Mouse (Mus musculus) stomach, postnatal 0 days (tissue): ENCODE results near the gene Vps35l. TPM values are rescaled to one million over a fixed set of nuclear protein-coding genes. Genes with fewer than 3 reads are reported as not detected.

Experiments
- ATAC-seq: fragments of 200-750 bp; cut with Nextera tagmentation; 2 replicates; pipeline ENCODE4 v1.8.0; 2017; ENCODE audit not compliant: low FRiP score, low TSS enrichment
- DNase-seq: peaks from one replicate; pipeline ENCODE4 v3.0.0-alpha.2; 2016; ENCODE audit warnings: low spot score
- H3K27ac ChIP-seq: fragments of 300-500 bp; sonication (generic); replicated peaks from 2 replicates; pipeline ENCODE4 v1.5.1; 2014; ENCODE audit warnings: mild to moderate bottlenecking, control low read depth
- H3K27me3 ChIP-seq: fragments of 300-500 bp; sonication (generic); 2 replicates; pipeline ENCODE4 v1.6.1; 2014; ENCODE audit warnings: low read length; ENCODE audit not compliant: control insufficient read depth, insufficient read depth
- H3K36me3 ChIP-seq: fragments of 300-500 bp; sonication (generic); 2 replicates; pipeline ENCODE4 v1.6.1; 2014; ENCODE audit warnings: low read length, mixed read lengths; ENCODE audit not compliant: control insufficient read depth, insufficient read depth
- H3K4me1 ChIP-seq: fragments of 300-500 bp; sonication (generic); replicated peaks from 2 replicates; pipeline ENCODE4 v1.6.1; 2014; ENCODE audit warnings: antibody characterized with exemption; ENCODE audit not compliant: control insufficient read depth, insufficient read depth
- H3K4me2 ChIP-seq: fragments of 300-500 bp; sonication (generic); replicated peaks from 2 replicates; pipeline ENCODE4 v1.6.1; 2014; ENCODE audit warnings: low read depth, mild to moderate bottlenecking, control low read depth, moderate library complexity
- H3K4me3 ChIP-seq: fragments of 300-500 bp; sonication (generic); 2 replicates; pipeline ENCODE4 v1.5.1; 2014; ENCODE audit warnings: low read depth, low read length, control low read depth
- H3K9ac ChIP-seq: fragments of 300-500 bp; sonication (generic); 2 replicates; pipeline ENCODE4 v1.6.1; 2014; ENCODE audit warnings: mild to moderate bottlenecking, low read length, control low read depth, mixed read lengths
- H3K9me3 ChIP-seq: fragments of 300-500 bp; sonication (generic); 2 replicates; pipeline ENCODE4 v1.6.1; 2016; ENCODE audit warnings: low read length; ENCODE audit not compliant: control insufficient read depth
- CTCF ChIP-seq: IDR thresholded peaks from 2 replicates; pipeline ENCODE4 v1.5.1; 2016; ENCODE audit warnings: antibody characterized with exemption, low read depth, mild to moderate bottlenecking, moderate library complexity
- EP300 ChIP-seq: optimal IDR thresholded peaks from 2 replicates; pipeline ENCODE3; 2016; ENCODE audit warnings: antibody characterized with exemption
- WGBS: fragments of 180-500 bp; shearing (Covaris S2); extraction: QIAGEN DNeasy Blood & Tissue Kit; methylation state at CpG from one replicate; pipeline ENCODE4 v1.1.7; 2014; 5-methylcytosine and 5-hydroxymethylcytosine counted together
- polyA plus RNA-seq: library from polyadenylated mRNA; unstranded; fragments of >200 nt; fragmentation: Nextera tagmentation; extraction: Ambion mirVana; gene quantifications from 2 replicates; pipeline ENCODE4 v1.2.1, GENCODE M21; 2015

Gene Vps35l
- polyA plus RNA-seq, 1 experiment from 2014 or later, result 32.7 TPM

GRCm38 (mm10) chr7:118855877-118856304 lies 115.9 kb downstream of the Vps35l start, which contains the start of gene Knop1:
Gene Knop1 (minus strand): TSS chr7:118856254.
- ATAC-seq, result peak; percentile 89
- Histone ChIP-seq H3K4me2 (peak within 1 kb of the TSS; percentile 81), H3K36me3 (0 out of 2 replicates have a peak, but pooled peaks cover 2% of the 10 kb centered on the region), H3K4me3 (peak within 1 kb of the TSS; percentile 80), H3K9me3 (no peaks in the 10 kb centered on the region), H3K4me1 (no peaks in the 10 kb centered on the region; the same call in 1 of the 2 replicates), H3K27me3 (no peaks in the 10 kb centered on the region), H3K27ac (peak within 1 kb of the TSS; percentile 81), H3K9ac (peak within 1 kb of the TSS; percentile 76)
- TF ChIP-seq CTCF (no peak), EP300 (no peak)
- under 1% methylated on average over 43 of the region's 46 CpGs for WGBS
- DNase-seq, result no peak

GRCm38 (mm10) chr7:118858640-118859039 lies 118.6 kb downstream of the Vps35l start:
- Histone ChIP-seq H3K9me3 (no peaks in the 10 kb centered on the region), H3K4me2 (no peak overlapping the region), H3K4me1 (no peaks in the 10 kb centered on the region; the same call in 1 of the 2 replicates), H3K4me3 (no peak overlapping the region), H3K27me3 (no peaks in the 10 kb centered on the region), H3K9ac (no peak overlapping the region), H3K27ac (no peak overlapping the region), H3K36me3 (no peaks in the 10 kb centered on the region)
- TF ChIP-seq EP300, result no peak
- no peak for TF ChIP-seq CTCF
- DNase-seq (no peak), ATAC-seq (no peak)
- WGBS, result 74% methylated on average over 1 of the region's 1 CpGs

- WGBS, result 67% methylated on average over 2 of the region's 2 CpGs
- H3K36me3 ChIP-seq, result no peaks in the 10 kb centered on the region
- ATAC-seq (no peak), DNase-seq (no peak)
- no peaks in the 10 kb centered on the region for H3K27me3 ChIP-seq
- no peak overlapping the region for H3K9ac ChIP-seq
- no peak overlapping the region for H3K27ac ChIP-seq
- H3K9me3 ChIP-seq, result no peaks in the 10 kb centered on the region
- H3K4me2 ChIP-seq, result no peak overlapping the region
- no peaks in the 10 kb centered on the region for H3K4me1 ChIP-seq
- H3K4me3 ChIP-seq, result no peak overlapping the region
- TF ChIP-seq CTCF, result no peak
- TF ChIP-seq EP300, result no peak
Measured at GRCm38 (mm10) chr7:118865362-118865761, 125.3 kb downstream of the Vps35l start.

- TF ChIP-seq CTCF (peak; percentile 42), EP300 (no peak)
- H3K27me3 ChIP-seq, result no peaks in the 10 kb centered on the region
- H3K9me3 ChIP-seq, result no peaks in the 10 kb centered on the region
- no peak overlapping the region for H3K4me2 ChIP-seq
- 93% methylated on average over 3 of the region's 3 CpGs for WGBS
- no peaks in the 10 kb centered on the region for H3K4me1 ChIP-seq
- no peaks in the 10 kb centered on the region for H3K36me3 ChIP-seq
- ATAC-seq (no peak), DNase-seq (no peak)
- H3K27ac ChIP-seq, result no peak overlapping the region
- H3K4me3 ChIP-seq, result no peak overlapping the region
- no peak overlapping the region for H3K9ac ChIP-seq
Measured at GRCm38 (mm10) chr7:118879466-118880029, 139.5 kb downstream of the Vps35l start.

- 61% methylated on average over 4 of the region's 4 CpGs for WGBS
- no peaks in the 10 kb centered on the region for H3K36me3 ChIP-seq
- H3K27me3 ChIP-seq, result no peaks in the 10 kb centered on the region
- no peak overlapping the region for H3K27ac ChIP-seq
- TF ChIP-seq EP300 (no peak), CTCF (no peak)
- ATAC-seq (no peak), DNase-seq (no peak)
- H3K9me3 ChIP-seq, result no peaks in the 10 kb centered on the region
- no peak overlapping the region for H3K9ac ChIP-seq
- H3K4me1 ChIP-seq, result peaks cover under 1% of the 10 kb centered on the region; the same call in 1 of the 2 replicates
- H3K4me3 ChIP-seq, result no peak overlapping the region
- H3K4me2 ChIP-seq, result no peak overlapping the region
Measured at GRCm38 (mm10) chr7:118883957-118884356, 143.9 kb downstream of the Vps35l start.

GRCm38 (mm10) chr7:118884969-118885368 lies 144.9 kb downstream of the Vps35l start:
- H3K4me3 ChIP-seq, result no peak overlapping the region
- DNase-seq, result no peak
- WGBS, result 74% methylated on average over 4 of the region's 4 CpGs
- H3K27ac ChIP-seq, result no peak overlapping the region
- H3K27me3 ChIP-seq, result no peaks in the 10 kb centered on the region
- no peaks in the 10 kb centered on the region for H3K36me3 ChIP-seq
- ATAC-seq, result no peak
- H3K4me1 ChIP-seq, result peaks cover 3% of the 10 kb centered on the region; the same call in 1 of the 2 replicates
- TF ChIP-seq EP300, result no peak
- no peak for TF ChIP-seq CTCF
- no peaks in the 10 kb centered on the region for H3K9me3 ChIP-seq
- H3K4me2 ChIP-seq, result no peak overlapping the region
- no peak overlapping the region for H3K9ac ChIP-seq
